Mouse (Mus musculus) ES-Bruce4 (cell line): ENCODE measurements around the gene Mrgpra9. TPM values are rescaled to one million over a fixed set of nuclear protein-coding genes. Genes with fewer than 3 reads are reported as not detected.
"Not testable (repeated sequence)": the region's sequence is repeated elsewhere in the genome, so short reads cannot be mapped to it uniquely, and the experiment has no call there.

ENCODE experiments used
- H3K27ac ChIP-seq: 2 replicates; pipeline ENCODE4 v1.5.1; 2012; ENCODE audit warnings: low read length, inconsistent platforms; ENCODE audit not compliant: insufficient read depth
- H3K27me3 ChIP-seq: 2 replicates; pipeline ENCODE4 v1.6.1; 2012; ENCODE audit warnings: mild to moderate bottlenecking, low read length, inconsistent platforms; ENCODE audit not compliant: control insufficient read depth, poor library complexity, insufficient read depth, severe bottlenecking
- H3K36me3 ChIP-seq: 2 replicates; pipeline ENCODE4 v1.6.1; 2012; ENCODE audit warnings: inconsistent platforms, mild to moderate bottlenecking, low read length, moderate library complexity; ENCODE audit not compliant: control insufficient read depth, poor library complexity, insufficient read depth, severe bottlenecking
- H3K4me1 ChIP-seq: one replicate; pipeline ENCODE4 v1.8.1; 2011; ENCODE audit warnings: low read length; ENCODE audit not compliant: control insufficient read depth, insufficient read depth
- H3K4me3 ChIP-seq: 2 replicates; pipeline ENCODE4 v1.5.1; 2011; ENCODE audit warnings: low read depth, mild to moderate bottlenecking, low read length
- H3K9ac ChIP-seq: 2 replicates; pipeline ENCODE4 v1.6.1; 2012; ENCODE audit warnings: low read depth, mild to moderate bottlenecking, inconsistent platforms; ENCODE audit not compliant: poor library complexity, severe bottlenecking
- H3K9me3 ChIP-seq: replicated peaks from 2 replicates; pipeline ENCODE4 v1.6.1; 2012; ENCODE audit warnings: mild to moderate bottlenecking, low read length, inconsistent platforms; ENCODE audit not compliant: control insufficient read depth, poor library complexity, insufficient read depth, severe bottlenecking
- CTCF ChIP-seq: IDR thresholded peaks from one replicate; pipeline ENCODE4 v1.8.1; 2011; ENCODE audit warnings: low read depth, low read length
- EP300 ChIP-seq: IDR thresholded peaks from 2 replicates; pipeline ENCODE4 v1.6.1; 2011; ENCODE audit warnings: low read depth, low read length; ENCODE audit not compliant: insufficient read depth
- POLR2A ChIP-seq: IDR thresholded peaks from one replicate; pipeline ENCODE4 v1.8.1; 2011; ENCODE audit warnings: low read length; ENCODE audit not compliant: insufficient read depth
- polyA plus RNA-seq: library from polyadenylated mRNA; stranded (reverse); fragments of >200 nt; gene quantifications from 2 replicates; pipeline ENCODE4 v1.2.4, GENCODE M21; 2011; ENCODE audit warnings: low read depth; ENCODE audit not compliant: missing spikeins, insufficient read depth, insufficient read length

Mrgpra9 gene
- polyA plus RNA-seq, result not detected in 2 replicates

GRCm38 (mm10) chr7:47252770-47253169 lies at the start of gene Mrgpra9:
Gene Mrgpra9 (minus strand): TSS chr7:47252848.
- Histone ChIP-seq H3K4me3 (no peak within 1 kb of the TSS), H3K4me1 (no peaks in the 10 kb centered on the region), H3K36me3 (no peaks in the 10 kb centered on the region), H3K9me3 (no peaks in the 10 kb centered on the region), H3K27me3 (no peaks in the 10 kb centered on the region), H3K27ac (no peak within 1 kb of the TSS), H3K9ac (no peak within 1 kb of the TSS)
- no peak for TF ChIP-seq CTCF

GRCm38 (mm10) chr7:47299612-47300011 lies 47.0 kb upstream of the Mrgpra9 start:
- not testable (repeated sequence) for H3K36me3 ChIP-seq, H3K9me3 ChIP-seq, H3K9ac ChIP-seq, H3K27me3 ChIP-seq, H3K4me3 ChIP-seq, H3K4me1 ChIP-seq, H3K27ac ChIP-seq

GRCm38 (mm10) chr7:47271547-47271946 lies 18.9 kb upstream of the Mrgpra9 start:
- not testable (repeated sequence) for H3K4me3 ChIP-seq, H3K36me3 ChIP-seq, H3K9me3 ChIP-seq, H3K27me3 ChIP-seq, H3K9ac ChIP-seq, H3K27ac ChIP-seq, H3K4me1 ChIP-seq

- Histone ChIP-seq H3K9ac (no peak overlapping the region), H3K4me3 (no peak overlapping the region), H3K4me1 (no peaks in the 10 kb centered on the region), H3K27me3 (no peaks in the 10 kb centered on the region), H3K27ac (no peak overlapping the region), H3K36me3 (no peaks in the 10 kb centered on the region), H3K9me3 (no peaks in the 10 kb centered on the region)
- TF ChIP-seq POLR2A (no peak), CTCF (peak; percentile 36)
Observed at GRCm38 (mm10) chr7:47244658-47245057, 8.0 kb downstream of the Mrgpra9 start.

- no peak within 1 kb of the TSS for H3K4me3 ChIP-seq
- no peaks in the 10 kb centered on the region for H3K9me3 ChIP-seq
- no peaks in the 10 kb centered on the region for H3K27me3 ChIP-seq
- no peaks in the 10 kb centered on the region for H3K4me1 ChIP-seq
- H3K27ac ChIP-seq, result no peak within 1 kb of the TSS
- no peak for TF ChIP-seq POLR2A
- TF ChIP-seq CTCF, result no peak
- no peak for TF ChIP-seq EP300
- no peaks in the 10 kb centered on the region for H3K36me3 ChIP-seq
- H3K9ac ChIP-seq, result no peak within 1 kb of the TSS
Observed at GRCm38 (mm10) chr7:47204830-47205229, 47.8 kb downstream of the Mrgpra9 start, which contains the start of gene Mrgpra6. Gene Mrgpra6 (minus strand): TSS chr7:47204920.

- Histone ChIP-seq H3K27me3 (no peaks in the 10 kb centered on the region), H3K36me3 (no peaks in the 10 kb centered on the region), H3K27ac (no peak overlapping the region), H3K4me1 (no peaks in the 10 kb centered on the region), H3K9ac (no peak overlapping the region), H3K9me3 (no peaks in the 10 kb centered on the region), H3K4me3 (no peak overlapping the region)
- TF ChIP-seq EP300 (no peak), CTCF (no peak), POLR2A (no peak)
Observed at GRCm38 (mm10) chr7:47195271-47195670, 57.4 kb downstream of the Mrgpra9 start.

Other genes starting within 250 kb of the Mrgpra9 start
- 16.8 and 18.0 TPM in 2 replicates for gene Spty2d1, start 244.4 kb downstream of the Mrgpra9 start, polyA plus RNA-seq
- 2.0 and 2.8 TPM in 2 replicates for gene Tmem86a, start 202.2 kb downstream of the Mrgpra9 start, polyA plus RNA-seq
- gene Ptpn5, start 119.2 kb downstream of the Mrgpra9 start, polyA plus RNA-seq, result not detected in 2 replicates
- not detected in 2 replicates for gene Mrgpra6, start 47.9 kb downstream of the Mrgpra9 start, polyA plus RNA-seq
- gene Mrgpra1, start 101.4 kb upstream of the Mrgpra9 start, polyA plus RNA-seq, result not detected in 2 replicates
- gene Mrgpra2a, start 199.3 kb upstream of the Mrgpra9 start, polyA plus RNA-seq, result not detected in 2 replicates